In the genomic region with DNA sequence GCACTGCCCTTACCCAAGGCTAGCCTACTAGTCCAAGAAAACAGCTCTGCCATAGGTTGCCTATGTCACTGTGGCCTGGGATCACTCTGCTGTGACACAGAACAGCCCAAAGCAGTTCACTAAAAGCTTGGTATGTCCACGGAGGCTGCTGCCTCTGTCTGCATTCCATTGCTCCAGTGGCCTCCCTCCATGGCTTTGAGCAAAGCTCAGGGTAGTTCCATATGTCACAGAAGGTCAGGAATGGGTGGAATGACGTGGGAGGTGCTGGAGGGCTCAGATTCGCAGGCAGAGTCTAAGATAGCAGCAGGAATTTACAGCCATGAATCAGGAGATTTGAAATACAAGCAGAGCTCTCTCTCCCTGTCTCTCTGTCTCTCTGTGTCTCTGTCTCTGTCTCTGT, we compare ENCODE assay signal across 16 mouse cellular contexts.
DNase-seq lines count a peak whose midpoint lies in the region; ATAC-seq and TF ChIP-seq lines count a peak whose summit lies in the region.
"Had no signal": no experiment of that assay in that cellular context is flagged by ENCODE, and none has a peak within 500 bp of the region (broad histone marks: within the 10 kb centered on the region; RNA-seq: fewer than 3 reads in every experiment).

No protein-coding gene starts in this region.

- no peaks in the 10 kb centered on the region for H3K36me3 ChIP-seq in kidney, adult 2 months (ENCODE audit: control insufficient read depth, insufficient read depth, low read length)
- no peaks in the 10 kb centered on the region for H3K36me3 ChIP-seq in stomach, embryonic 15.5 days
- H3K36me3 ChIP-seq in stomach, postnatal 0 days (ENCODE audit: control insufficient read depth, insufficient read depth, low read length), result no peaks in the 10 kb centered on the region
- no peaks in the 10 kb centered on the region for H3K36me3 ChIP-seq in heart, postnatal 0 days (replicated peaks; ENCODE audit: control insufficient read depth, insufficient read depth, low read length)
- H3K36me3 ChIP-seq in liver, embryonic 12.5 days, result no peaks in the 10 kb centered on the region
- H3K36me3 ChIP-seq: embryonic facial prominence, embryonic 15.5 days had no signal

- no peak for TF ChIP-seq EP300 in stomach, postnatal 0 days (optimal IDR thresholded peaks at IDR 0.05)
- TF ChIP-seq EP300 in heart, postnatal 0 days (IDR thresholded peaks at IDR 0.05; ENCODE audit: low read depth), result no peak

- peak; percentile 7 for DNase-seq in kidney, adult 2 months
- no peak for DNase-seq in kidney, postnatal 36 days
- no peak for DNase-seq in stomach, postnatal 0 days (ENCODE audit: low spot score)
- DNase-seq in heart, postnatal 0 days (ENCODE audit: low spot score), result peak; percentile 54
- no peak for DNase-seq in layer of hippocampus, postnatal 36 days
- DNase-seq in layer of hippocampus, postnatal 25 days (ENCODE audit: extremely low spot score in 1 of 2, low spot score in 1 of 2), result no peak
- DNase-seq: cerebellum, adult 9-10 months; gastrocnemius, postnatal 14 days; right cerebral cortex, postnatal 14 days; thymus, postnatal 14 days had no signal

- 18% methylated on average over 3 of the region's 3 CpGs for WGBS in kidney, adult 2 months
- 3% methylated on average over 3 of the region's 3 CpGs for WGBS in stomach, embryonic 15.5 days
- WGBS in stomach, postnatal 0 days, result 13% methylated on average over 3 of the region's 3 CpGs
- 10% methylated on average over 3 of the region's 3 CpGs for WGBS in heart, postnatal 0 days
- WGBS in liver, embryonic 12.5 days (ENCODE audit: insufficient replicate concordance), result 24% methylated on average over 3 of the region's 3 CpGs

- TF ChIP-seq POLR2A in kidney, adult 2 months (IDR thresholded peaks at IDR 0.05; ENCODE audit: low read depth, low read length), result no peak

- H3K9ac ChIP-seq in stomach, embryonic 15.5 days, result no peak overlapping the region
- no peak overlapping the region for H3K9ac ChIP-seq in stomach, postnatal 0 days (ENCODE audit: low read length)
- H3K9ac ChIP-seq in heart, postnatal 0 days (replicated peaks; ENCODE audit: low read depth, low read length), result no peak overlapping the region
- H3K9ac ChIP-seq in liver, embryonic 12.5 days, result no peak overlapping the region
- H3K9ac ChIP-seq: embryonic facial prominence, embryonic 15.5 days; liver, embryonic 14.5 days had no signal

- no peaks in the 10 kb centered on the region for H3K9me3 ChIP-seq in stomach, embryonic 15.5 days
- no peaks in the 10 kb centered on the region for H3K9me3 ChIP-seq in stomach, postnatal 0 days (ENCODE audit: control insufficient read depth, low read length)
- H3K9me3 ChIP-seq in heart, postnatal 0 days (replicated peaks; ENCODE audit: control insufficient read depth, low read length), result no peaks in the 10 kb centered on the region
- H3K9me3 ChIP-seq in liver, embryonic 12.5 days (replicated peaks), result no peaks in the 10 kb centered on the region
- H3K9me3 ChIP-seq: embryonic facial prominence, embryonic 15.5 days had no signal

- H3K4me2 ChIP-seq in stomach, embryonic 15.5 days, result no peak overlapping the region
- H3K4me2 ChIP-seq in stomach, postnatal 0 days (replicated peaks; ENCODE audit: low read depth), result no peak overlapping the region
- H3K4me2 ChIP-seq in heart, postnatal 0 days (ENCODE audit: low read depth, low read length), result no peak overlapping the region
- no peak overlapping the region for H3K4me2 ChIP-seq in liver, embryonic 12.5 days
- H3K4me2 ChIP-seq: embryonic facial prominence, embryonic 15.5 days had no signal

- no peaks in the 10 kb centered on the region for H3K27me3 ChIP-seq in kidney, adult 2 months (replicated peaks; ENCODE audit: control insufficient read depth, insufficient read depth, low read length)
- H3K27me3 ChIP-seq in stomach, embryonic 15.5 days (replicated peaks), result no peaks in the 10 kb centered on the region
- no peaks in the 10 kb centered on the region for H3K27me3 ChIP-seq in stomach, postnatal 0 days (ENCODE audit: control insufficient read depth, insufficient read depth, low read length)
- H3K27me3 ChIP-seq in heart, postnatal 0 days (ENCODE audit: control insufficient read depth, insufficient read depth, low read length), result no peaks in the 10 kb centered on the region
- H3K27me3 ChIP-seq in liver, embryonic 12.5 days (replicated peaks), result no peaks in the 10 kb centered on the region
- H3K27me3 ChIP-seq: embryonic facial prominence, embryonic 15.5 days had no signal

- H3K4me3 ChIP-seq in kidney, adult 2 months (ENCODE audit: insufficient read depth, low read depth, low read length), result no peak overlapping the region
- H3K4me3 ChIP-seq in stomach, embryonic 15.5 days (replicated peaks), result no peak overlapping the region
- H3K4me3 ChIP-seq in stomach, postnatal 0 days (ENCODE audit: low read depth, low read length), result no peak overlapping the region
- H3K4me3 ChIP-seq in heart, postnatal 0 days (ENCODE audit: low read depth, low read length), result no peak overlapping the region
- H3K4me3 ChIP-seq in liver, embryonic 12.5 days, result no peak overlapping the region
- H3K4me3 ChIP-seq: embryonic facial prominence, embryonic 15.5 days had no signal

- H3K4me1 ChIP-seq in kidney, adult 2 months (ENCODE audit: control insufficient read depth, insufficient read depth, low read length), result no peaks in the 10 kb centered on the region
- H3K4me1 ChIP-seq in stomach, embryonic 15.5 days, result no peaks in the 10 kb centered on the region
- no peaks in the 10 kb centered on the region; the same call in 1 of the 2 replicates for H3K4me1 ChIP-seq in stomach, postnatal 0 days (replicated peaks; ENCODE audit: control insufficient read depth, insufficient read depth)
- peaks cover 10% of the 10 kb centered on the region for H3K4me1 ChIP-seq in heart, postnatal 0 days (ENCODE audit: control insufficient read depth, insufficient read depth)
- H3K4me1 ChIP-seq in liver, embryonic 12.5 days, result 0 out of 2 replicates have a peak, but pooled peaks cover 2% of the 10 kb centered on the region

- no peak for TF ChIP-seq CTCF in kidney, adult 2 months (conservative IDR thresholded peaks at IDR 0.05; ENCODE audit: insufficient read depth, insufficient read length, low read depth, low read length)
- no peak for TF ChIP-seq CTCF in stomach, postnatal 0 days (IDR thresholded peaks at IDR 0.05; ENCODE audit: low read depth)
- TF ChIP-seq CTCF in heart, postnatal 0 days (IDR thresholded peaks at IDR 0.05; ENCODE audit: low read depth), result no peak

- ATAC-seq in stomach, embryonic 15.5 days (ENCODE audit: insufficient read depth, low FRiP score, low read depth), result 0 out of 2 replicates have a peak, but pooled peaks have one; percentile 18
- no peak for ATAC-seq in stomach, postnatal 0 days (ENCODE audit: low FRiP score, low TSS enrichment)
- ATAC-seq in heart, postnatal 0 days (ENCODE audit: insufficient read depth, low read depth), result peak; percentile 65
- no peak for ATAC-seq in liver, embryonic 12.5 days
- ATAC-seq: forebrain, embryonic 16.5 days; intestine, postnatal 0 days had no signal

- H3K27ac ChIP-seq in kidney, adult 2 months (ENCODE audit: insufficient read depth, low read depth, low read length), result no peak overlapping the region
- no peak overlapping the region for H3K27ac ChIP-seq in stomach, embryonic 15.5 days
- H3K27ac ChIP-seq in stomach, postnatal 0 days (replicated peaks), result no peak overlapping the region
- peak overlapping the region; percentile 73 for H3K27ac ChIP-seq in heart, postnatal 0 days (ENCODE audit: low read depth)
- H3K27ac ChIP-seq in liver, embryonic 12.5 days, result no peak overlapping the region
- H3K27ac ChIP-seq: embryonic facial prominence, embryonic 15.5 days; liver, embryonic 14.5 days had no signal

Comparison
In these comparisons a context has a peak if more than half of its experiments do, and no peak if none do; other contexts are left out.
1. DNase-seq: peak in kidney, adult 2 months (single experiment) and heart, postnatal 0 days (single experiment); none in kidney, postnatal 36 days (0 of 2), stomach, postnatal 0 days (single experiment), layer of hippocampus, postnatal 36 days (0 of 2) and layer of hippocampus, postnatal 25 days (0 of 2).
2. ATAC-seq: peak in stomach, embryonic 15.5 days (single experiment) and heart, postnatal 0 days (single experiment); none in stomach, postnatal 0 days (single experiment) and liver, embryonic 12.5 days (single experiment).